Mouse (Mus musculus): ENCODE measurements at regions not wholly inside any gene's neighbourhood (a gene's known extent, or its start where the extent isn't known, plus 50 kb on each side); places are given as distances from the start of the nearest gene placed in this dataset.

DNA sequence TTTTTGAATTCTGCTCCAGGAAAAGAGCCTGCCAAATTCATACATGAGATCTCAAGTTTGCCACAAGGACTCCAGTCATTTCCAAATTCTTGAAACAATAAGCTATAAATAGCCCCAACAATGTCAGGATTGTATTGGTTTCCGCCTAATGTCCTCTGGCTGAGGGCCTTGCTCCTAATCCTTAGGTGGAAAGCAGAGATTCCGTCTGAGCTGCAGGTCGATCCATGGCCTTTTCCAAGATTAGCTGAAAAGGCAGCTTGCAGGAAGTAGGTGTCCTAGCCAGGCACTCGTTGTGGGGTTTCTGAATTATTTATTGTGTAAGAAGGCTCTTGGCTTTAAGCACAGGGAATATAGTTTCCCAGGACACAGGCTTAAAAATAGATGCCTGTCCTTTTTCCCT, 72.4 kb downstream of the Csl start:
- TF ChIP-seq POLR2A (IDR thresholded peaks at IDR 0.05; ENCODE audit: insufficient read depth, low read depth, low read length), result no peak
- peak; percentile 24 for TF ChIP-seq CTCF (IDR thresholded peaks at IDR 0.05)
